Mouse (Mus musculus) intestine, embryonic 16.5 days (tissue): ENCODE results near the gene Isx. TPM values are rescaled to one million over a fixed set of nuclear protein-coding genes. Genes with fewer than 3 reads are reported as not detected.
A peak's percentile ranks its signal among the peaks of the same experiment; 100 is the strongest.

Experiments
- ATAC-seq: fragments of 200-750 bp; cut with Nextera tagmentation; 2 replicates; pipeline ENCODE4 v1.8.0; 2017; ENCODE audit warnings: moderate TSS enrichment, moderate library complexity
- H3K27ac ChIP-seq: fragments of 300-500 bp; sonication (generic); 2 replicates; pipeline ENCODE4 v1.5.1; 2014; ENCODE audit warnings: mild to moderate bottlenecking, low read length
- H3K27me3 ChIP-seq: fragments of 300-500 bp; sonication (generic); replicated peaks from 2 replicates; pipeline ENCODE4 v1.6.1; 2014; ENCODE audit warnings: low read length, control low read depth, mixed read lengths; ENCODE audit not compliant: control insufficient read depth, insufficient read depth
- H3K36me3 ChIP-seq: fragments of 300-500 bp; sonication (generic); 2 replicates; pipeline ENCODE4 v1.6.1; 2014; ENCODE audit warnings: low read length, control low read depth; ENCODE audit not compliant: control insufficient read depth, insufficient read depth
- H3K4me1 ChIP-seq: fragments of 300-500 bp; sonication (generic); 2 replicates; pipeline ENCODE4 v1.6.1; 2014; ENCODE audit warnings: low read length, control low read depth, mixed read lengths; ENCODE audit not compliant: control insufficient read depth, insufficient read depth
- H3K4me2 ChIP-seq: fragments of 300-500 bp; sonication (generic); 2 replicates; pipeline ENCODE4 v1.6.1; 2014; ENCODE audit warnings: low read depth, low read length, control low read depth
- H3K4me3 ChIP-seq: fragments of 300-500 bp; sonication (generic); 2 replicates; pipeline ENCODE4 v1.5.1; 2014; ENCODE audit warnings: mild to moderate bottlenecking, low read length
- H3K9ac ChIP-seq: fragments of 300-500 bp; sonication (generic); 2 replicates; pipeline ENCODE4 v1.6.1; 2014; ENCODE audit warnings: low read depth, low read length
- H3K9me3 ChIP-seq: fragments of 300-500 bp; sonication (generic); 2 replicates; pipeline ENCODE4 v1.6.1; 2016; ENCODE audit warnings: low read length, control low read depth; ENCODE audit not compliant: control insufficient read depth
- WGBS: fragments of 180-500 bp; shearing (Covaris S2); extraction: QIAGEN DNeasy Blood & Tissue Kit; methylation state at CpG from one replicate; pipeline ENCODE4 v1.1.7; 2014; 5-methylcytosine and 5-hydroxymethylcytosine counted together
- polyA plus RNA-seq: library from polyadenylated mRNA; unstranded; fragments of >200 nt; fragmentation: Nextera tagmentation; extraction: Ambion mirVana; gene quantifications from 2 replicates; pipeline ENCODE4 v1.2.1, GENCODE M21; 2015

The Isx gene
- polyA plus RNA-seq, 1 experiment from 2014 or later, result 101 TPM

GRCm38 (mm10) chr8:74855341-74855740 lies 17.6 kb upstream of the Isx start:
- ATAC-seq, result no peak
- no peaks in the 10 kb centered on the region for H3K4me1 ChIP-seq
- no peak overlapping the region for H3K9ac ChIP-seq
- 90% methylated on average over 3 of the region's 3 CpGs for WGBS
- H3K27ac ChIP-seq, result no peak overlapping the region
- H3K4me2 ChIP-seq, result no peak overlapping the region
- no peaks in the 10 kb centered on the region for H3K9me3 ChIP-seq
- H3K36me3 ChIP-seq, result no peaks in the 10 kb centered on the region
- no peak overlapping the region for H3K4me3 ChIP-seq
- no peaks in the 10 kb centered on the region for H3K27me3 ChIP-seq

- no peaks in the 10 kb centered on the region for H3K27me3 ChIP-seq
- H3K27ac ChIP-seq, result no peak overlapping the region
- H3K36me3 ChIP-seq, result no peaks in the 10 kb centered on the region
- H3K9ac ChIP-seq, result no peak overlapping the region
- H3K4me1 ChIP-seq, result no peaks in the 10 kb centered on the region
- no peak overlapping the region for H3K4me3 ChIP-seq
- no peaks in the 10 kb centered on the region for H3K9me3 ChIP-seq
- no peak overlapping the region for H3K4me2 ChIP-seq
- WGBS, result 79% methylated on average over 4 of the region's 4 CpGs
- ATAC-seq, result peak; percentile 76
These were observed 13.7 kb upstream of the Isx start for GRCm38 (mm10) chr8:74859241-74859640.

- no peaks in the 10 kb centered on the region for H3K9me3 ChIP-seq
- no peaks in the 10 kb centered on the region for H3K4me1 ChIP-seq
- WGBS, result 55% methylated on average over 6 of the region's 6 CpGs
- no peak overlapping the region for H3K9ac ChIP-seq
- ATAC-seq, result 0 out of 2 replicates have a peak, but pooled peaks have one; percentile 27
- no peak overlapping the region for H3K27ac ChIP-seq
- H3K4me2 ChIP-seq, result no peak overlapping the region
- H3K36me3 ChIP-seq, result no peaks in the 10 kb centered on the region
- H3K27me3 ChIP-seq, result no peaks in the 10 kb centered on the region
- H3K4me3 ChIP-seq, result no peak overlapping the region
These were observed 12.5 kb upstream of the Isx start for GRCm38 (mm10) chr8:74860449-74860848.

- WGBS, result 86% methylated on average over 2 of the region's 2 CpGs
- Histone ChIP-seq H3K27ac (no peak overlapping the region), H3K4me3 (no peak overlapping the region), H3K4me1 (no peaks in the 10 kb centered on the region), H3K27me3 (no peaks in the 10 kb centered on the region), H3K9ac (no peak overlapping the region), H3K36me3 (no peaks in the 10 kb centered on the region), H3K9me3 (no peaks in the 10 kb centered on the region), H3K4me2 (no peak overlapping the region)
- no peak for ATAC-seq
These were observed 10.4 kb upstream of the Isx start for GRCm38 (mm10) chr8:74862598-74862997.

GRCm38 (mm10) chr8:74870346-74870949 lies 2.5 kb upstream of the Isx start:
- Histone ChIP-seq H3K36me3 (no peaks in the 10 kb centered on the region), H3K27me3 (no peaks in the 10 kb centered on the region), H3K9ac (no peak overlapping the region), H3K9me3 (no peaks in the 10 kb centered on the region), H3K4me3 (no peak overlapping the region), H3K4me2 (no peak overlapping the region), H3K4me1 (peaks cover 5% of the 10 kb centered on the region; the same call in 1 of the 2 replicates), H3K27ac (no peak overlapping the region)
- WGBS, result 74% methylated on average over 4 of the region's 4 CpGs
- no peak for ATAC-seq

- H3K4me2 ChIP-seq, result peak overlapping the region; percentile 38
- peak overlapping the region; percentile 1; the same call in 1 of the 2 replicates for H3K9ac ChIP-seq
- H3K9me3 ChIP-seq, result no peaks in the 10 kb centered on the region
- H3K27me3 ChIP-seq, result no peaks in the 10 kb centered on the region
- H3K27ac ChIP-seq, result peak overlapping the region; percentile 86
- ATAC-seq, result peak; percentile 72
- H3K36me3 ChIP-seq, result no peaks in the 10 kb centered on the region
- H3K4me1 ChIP-seq, result peaks cover 5% of the 10 kb centered on the region; the same call in 1 of the 2 replicates
- whole genome bisulfite sequencing, result 11% methylated on average over 4 of the region's 4 CpGs
- H3K4me3 ChIP-seq, result peak overlapping the region; percentile 32
These were observed 1.3 kb upstream of the Isx start for GRCm38 (mm10) chr8:74871686-74872085.

- WGBS, result 60% methylated on average over 7 of the region's 7 CpGs
- ATAC-seq, result peak; percentile 88
- Histone ChIP-seq H3K27ac (peak overlapping the region; percentile 89), H3K4me3 (peak overlapping the region; percentile 56), H3K4me2 (peak overlapping the region; percentile 49), H3K9ac (peak overlapping the region; percentile 78), H3K27me3 (no peaks in the 10 kb centered on the region), H3K4me1 (peaks cover 5% of the 10 kb centered on the region; the same call in 1 of the 2 replicates), H3K9me3 (no peaks in the 10 kb centered on the region), H3K36me3 (no peaks in the 10 kb centered on the region)
These were observed 686 bp upstream of the Isx start for GRCm38 (mm10) chr8:74872151-74872823.

GRCm38 (mm10) chr8:74874565-74874964 lies 1.6 kb downstream of the Isx start:
- 25% methylated on average over 2 of the region's 2 CpGs for WGBS
- ATAC-seq, result no peak
- Histone ChIP-seq H3K27me3 (no peaks in the 10 kb centered on the region), H3K4me1 (peaks cover 5% of the 10 kb centered on the region; the same call in 1 of the 2 replicates), H3K9me3 (no peaks in the 10 kb centered on the region), H3K36me3 (no peaks in the 10 kb centered on the region), H3K27ac (peak overlapping the region; percentile 89), H3K4me2 (peak overlapping the region; percentile 59; the same call in 1 of the 2 replicates), H3K9ac (peak overlapping the region; percentile 78), H3K4me3 (peak overlapping the region; percentile 56)

- Histone ChIP-seq H3K36me3 (no peaks in the 10 kb centered on the region; the same call in 1 of the 2 replicates), H3K4me3 (peak overlapping the region; percentile 27), H3K27me3 (no peaks in the 10 kb centered on the region), H3K27ac (no peak overlapping the region), H3K9me3 (no peaks in the 10 kb centered on the region), H3K4me2 (peak overlapping the region; percentile 44), H3K4me1 (no peaks in the 10 kb centered on the region), H3K9ac (no peak overlapping the region)
- 56% methylated on average over 3 of the region's 3 CpGs for WGBS
- no peak for ATAC-seq
These were observed 5.7 kb downstream of the Isx start for GRCm38 (mm10) chr8:74878637-74879036.
